Mouse (Mus musculus): ENCODE measurements around the gene Atp6v1f.

- TF ChIP-seq NELFE (IDR thresholded peaks at IDR 0.05; ENCODE audit: low read depth, low read length): no peak
- TF ChIP-seq BHLHE40 (IDR thresholded peaks at IDR 0.05; ENCODE audit: low read depth, low read length): no peak
- TF ChIP-seq ZC3H11A (IDR thresholded peaks at IDR 0.05; ENCODE audit: low read depth, low read length): no peak
- no peak for TF ChIP-seq POLR2A (IDR thresholded peaks at IDR 0.05; ENCODE audit: low read depth, low read length)
- TF ChIP-seq USF1 (IDR thresholded peaks at IDR 0.05; ENCODE audit: low read depth, low read length): no peak
Measured at GRCm38 (mm10) chr6:29474736-29475135, 7.2 kb downstream of the Atp6v1f start.

Measured in CH12.LX (cell line).